Mouse (Mus musculus) lung, adult 2 months (tissue): ENCODE results near the gene Cipc.

ENCODE experiments used
- CTCF ChIP-seq: fragments of 200-500 bp; IDR thresholded peaks from 2 replicates; pipeline ENCODE4 v1.5.1; 2011; ENCODE audit warnings: mild to moderate bottlenecking, low read length, control low read depth; ENCODE audit not compliant: insufficient read depth
- POLR2A ChIP-seq: fragments of 200-500 bp; IDR thresholded peaks from 2 replicates; pipeline ENCODE4 v1.6.1; 2011; ENCODE audit warnings: low read depth, mild to moderate bottlenecking, control low read depth, low read length, borderline replicate concordance; ENCODE audit errors: extremely low read depth

- no peak for TF ChIP-seq POLR2A
- TF ChIP-seq CTCF: no peak
These were observed 48.4 kb upstream of the Cipc start for GRCm38 (mm10) chr12:86898448-86898847.
